Mouse (Mus musculus) hindbrain, embryonic 13.5 days (tissue): ENCODE results near the gene Slc22a13. TPM values are rescaled to one million over a fixed set of nuclear protein-coding genes. Genes with fewer than 3 reads are reported as not detected.
"Not testable (repeated sequence)": the region's sequence is repeated elsewhere in the genome, so short reads cannot be mapped to it uniquely, and the experiment has no call there.

Source experiments
- ATAC-seq: fragments of 200-750 bp; cut with Nextera tagmentation; 2 replicates; pipeline ENCODE4 v1.8.0; 2017; ENCODE audit warnings: moderate TSS enrichment; ENCODE audit not compliant: low FRiP score
- H3K27ac ChIP-seq: fragments of 300-500 bp; sonication (generic); 2 replicates; pipeline ENCODE4 v1.5.1; 2015; ENCODE audit warnings: inconsistent platforms, mild to moderate bottlenecking, moderate library complexity
- H3K27me3 ChIP-seq: fragments of 300-500 bp; sonication (generic); 2 replicates; pipeline ENCODE4 v1.6.1; 2015; ENCODE audit warnings: mild to moderate bottlenecking, inconsistent platforms
- H3K36me3 ChIP-seq: fragments of 300-500 bp; sonication (generic); 2 replicates; pipeline ENCODE4 v1.6.1; 2015; ENCODE audit warnings: mild to moderate bottlenecking, inconsistent platforms
- H3K4me1 ChIP-seq: fragments of 300-500 bp; sonication (generic); replicated peaks from 2 replicates; pipeline ENCODE4 v1.6.1; 2015; ENCODE audit warnings: inconsistent platforms
- H3K4me2 ChIP-seq: fragments of 300-500 bp; sonication (generic); 2 replicates; pipeline ENCODE4 v1.6.1; 2015; ENCODE audit warnings: inconsistent platforms, mild to moderate bottlenecking, moderate library complexity
- H3K4me3 ChIP-seq: fragments of 300-500 bp; sonication (generic); 2 replicates; pipeline ENCODE4 v1.5.1; 2015; ENCODE audit warnings: mild to moderate bottlenecking, inconsistent platforms
- H3K9ac ChIP-seq: fragments of 300-500 bp; sonication (generic); 2 replicates; pipeline ENCODE4 v1.6.1; 2015; ENCODE audit warnings: mild to moderate bottlenecking, inconsistent platforms
- H3K9me3 ChIP-seq: fragments of 300-500 bp; sonication (generic); 2 replicates; pipeline ENCODE4 v1.6.1; 2016; ENCODE audit warnings: inconsistent platforms
- WGBS: fragments of 180-500 bp; shearing (Covaris S2); methylation state at CpG from one replicate; pipeline ENCODE4 v1.1.7; 2015; 5-methylcytosine and 5-hydroxymethylcytosine counted together
- polyA plus RNA-seq: library from polyadenylated mRNA; unstranded; fragments of >200 nt; fragmentation: Nextera tagmentation; extraction: Ambion mirVana; gene quantifications from 2 replicates; pipeline ENCODE4 v1.2.1, GENCODE M21; 2015

Slc22a13 gene
- polyA plus RNA-seq, 1 experiment from 2014 or later: not detected

GRCm38 (mm10) chr9:119230829-119231228 is 21.9 kb upstream of the Slc22a13 start:
- Histone ChIP-seq H3K9ac (no peak overlapping the region), H3K27me3 (no peaks in the 10 kb centered on the region), H3K27ac (no peak overlapping the region), H3K4me1 (no peaks in the 10 kb centered on the region), H3K4me2 (no peak overlapping the region), H3K9me3 (no peaks in the 10 kb centered on the region), H3K4me3 (no peak overlapping the region), H3K36me3 (peaks cover 11% of the 10 kb centered on the region)
- WGBS: 89% methylated on average over 2 of the region's 2 CpGs
- no peak for ATAC-seq

GRCm38 (mm10) chr9:119220249-119220648 is 11.4 kb upstream of the Slc22a13 start:
- 91% methylated on average over 4 of the region's 4 CpGs for WGBS
- H3K36me3 ChIP-seq: peaks cover 49% of the 10 kb centered on the region
- no peak for ATAC-seq
- no peak overlapping the region for H3K9ac ChIP-seq
- no peak overlapping the region for H3K27ac ChIP-seq
- H3K9me3 ChIP-seq: no peaks in the 10 kb centered on the region; the same call in 1 of the 2 replicates
- no peak overlapping the region for H3K4me3 ChIP-seq
- no peaks in the 10 kb centered on the region for H3K4me1 ChIP-seq
- H3K4me2 ChIP-seq: no peak overlapping the region
- no peaks in the 10 kb centered on the region for H3K27me3 ChIP-seq

GRCm38 (mm10) chr9:119219667-119220066 is 10.8 kb upstream of the Slc22a13 start:
- no peaks in the 10 kb centered on the region for H3K4me1 ChIP-seq
- no peak for ATAC-seq

GRCm38 (mm10) chr9:119215341-119215740 is 6.4 kb upstream of the Slc22a13 start:
- H3K27ac ChIP-seq, H3K9ac ChIP-seq, H3K9me3 ChIP-seq, ATAC-seq, H3K4me2 ChIP-seq, H3K4me3 ChIP-seq, H3K27me3 ChIP-seq, H3K4me1 ChIP-seq: not testable (repeated sequence)
- 91% methylated on average over 2 of the region's 2 CpGs for WGBS
- H3K36me3 ChIP-seq: peaks cover 29% of the 10 kb centered on the region

More at GRCm38 (mm10) chr9:119219667-119220066, 10.8 kb upstream of the Slc22a13 start:
- Histone ChIP-seq H3K27ac (no peak overlapping the region), H3K27me3 (no peaks in the 10 kb centered on the region), H3K9me3 (no peaks in the 10 kb centered on the region; the same call in 1 of the 2 replicates), H3K9ac (no peak overlapping the region), H3K36me3 (peaks cover 45% of the 10 kb centered on the region), H3K4me2 (no peak overlapping the region), H3K4me3 (no peak overlapping the region)
- WGBS: 93% methylated on average over 2 of the region's 2 CpGs

GRCm38 (mm10) chr9:119214601-119215000 is 5.7 kb upstream of the Slc22a13 start:
- no peak for ATAC-seq
- H3K4me3 ChIP-seq: no peak overlapping the region
- H3K9me3 ChIP-seq: no peaks in the 10 kb centered on the region
- H3K9ac ChIP-seq: no peak overlapping the region
- H3K27me3 ChIP-seq: no peaks in the 10 kb centered on the region
- 94% methylated on average over 6 of the region's 6 CpGs for WGBS
- peaks cover 24% of the 10 kb centered on the region for H3K36me3 ChIP-seq
- no peaks in the 10 kb centered on the region for H3K4me1 ChIP-seq
- no peak overlapping the region for H3K27ac ChIP-seq
- H3K4me2 ChIP-seq: no peak overlapping the region

- no peaks in the 10 kb centered on the region for H3K27me3 ChIP-seq
- H3K4me2 ChIP-seq: no peak overlapping the region
- no peak overlapping the region for H3K27ac ChIP-seq
- no peaks in the 10 kb centered on the region for H3K9me3 ChIP-seq
- no peak for ATAC-seq
- H3K36me3 ChIP-seq: peaks cover 10% of the 10 kb centered on the region
- no peak overlapping the region for H3K9ac ChIP-seq
- WGBS: 82% methylated on average over 8 of the region's 8 CpGs
- no peaks in the 10 kb centered on the region for H3K4me1 ChIP-seq
- no peak overlapping the region for H3K4me3 ChIP-seq
These were observed 4.1 kb upstream of the Slc22a13 start for GRCm38 (mm10) chr9:119212996-119213395.

- Histone ChIP-seq H3K4me2 (no peak overlapping the region), H3K27me3 (no peaks in the 10 kb centered on the region), H3K4me1 (no peaks in the 10 kb centered on the region), H3K36me3 (no peaks in the 10 kb centered on the region), H3K9me3 (peaks cover 16% of the 10 kb centered on the region; the same call in 1 of the 2 replicates), H3K9ac (no peak overlapping the region), H3K27ac (no peak overlapping the region), H3K4me3 (no peak overlapping the region)
- no peak for ATAC-seq
- WGBS: 80% methylated on average over 4 of the region's 4 CpGs
These were observed 1.8 kb downstream of the Slc22a13 start for GRCm38 (mm10) chr9:119207113-119207512.

GRCm38 (mm10) chr9:119206666-119207065 is 2.2 kb downstream of the Slc22a13 start:
- H3K4me3 ChIP-seq: no peak overlapping the region
- H3K9me3 ChIP-seq: peaks cover 16% of the 10 kb centered on the region; the same call in 1 of the 2 replicates
- H3K4me2 ChIP-seq: no peak overlapping the region
- ATAC-seq: no peak
- H3K4me1 ChIP-seq: no peaks in the 10 kb centered on the region
- 82% methylated on average over 2 of the region's 2 CpGs for WGBS
- H3K27me3 ChIP-seq: no peaks in the 10 kb centered on the region
- no peaks in the 10 kb centered on the region for H3K36me3 ChIP-seq
- H3K9ac ChIP-seq: no peak overlapping the region
- H3K27ac ChIP-seq: no peak overlapping the region

- Histone ChIP-seq H3K9me3 (peaks cover 16% of the 10 kb centered on the region; the same call in 1 of the 2 replicates), H3K9ac (no peak overlapping the region), H3K27ac (no peak overlapping the region), H3K4me2 (no peak overlapping the region), H3K4me1 (no peaks in the 10 kb centered on the region), H3K36me3 (no peaks in the 10 kb centered on the region), H3K27me3 (no peaks in the 10 kb centered on the region), H3K4me3 (no peak overlapping the region)
- WGBS: 90% methylated on average over 5 of the region's 5 CpGs
- no peak for ATAC-seq
These were observed 3.1 kb downstream of the Slc22a13 start for GRCm38 (mm10) chr9:119205756-119206155.

GRCm38 (mm10) chr9:119203617-119204016 is 5.3 kb downstream of the Slc22a13 start:
- H3K4me1 ChIP-seq: no peaks in the 10 kb centered on the region
- no peak overlapping the region for H3K4me2 ChIP-seq
- H3K9me3 ChIP-seq: peaks cover 16% of the 10 kb centered on the region; the same call in 1 of the 2 replicates
- H3K27ac ChIP-seq: no peak overlapping the region
- H3K9ac ChIP-seq: no peak overlapping the region
- H3K4me3 ChIP-seq: no peak overlapping the region
- no peak for ATAC-seq
- no peaks in the 10 kb centered on the region for H3K36me3 ChIP-seq
- WGBS: 98% methylated on average over 9 of the region's 9 CpGs
- H3K27me3 ChIP-seq: no peaks in the 10 kb centered on the region

- Histone ChIP-seq H3K27ac (no peak overlapping the region), H3K4me1 (no peaks in the 10 kb centered on the region), H3K27me3 (no peaks in the 10 kb centered on the region), H3K4me2 (no peak overlapping the region), H3K9ac (no peak overlapping the region), H3K36me3 (no peaks in the 10 kb centered on the region), H3K9me3 (peaks cover 16% of the 10 kb centered on the region; the same call in 1 of the 2 replicates), H3K4me3 (no peak overlapping the region)
- WGBS: 90% methylated on average over 5 of the region's 5 CpGs
- ATAC-seq: no peak
These were observed 7.2 kb downstream of the Slc22a13 start for GRCm38 (mm10) chr9:119201653-119202052.

GRCm38 (mm10) chr9:119199151-119199861 is 9.6 kb downstream of the Slc22a13 start:
- Histone ChIP-seq H3K4me2 (no peak overlapping the region), H3K4me1 (no peaks in the 10 kb centered on the region), H3K9me3 (peaks cover 11% of the 10 kb centered on the region; the same call in 1 of the 2 replicates), H3K4me3 (no peak overlapping the region), H3K9ac (no peak overlapping the region), H3K27me3 (no peaks in the 10 kb centered on the region), H3K27ac (no peak overlapping the region), H3K36me3 (no peaks in the 10 kb centered on the region)
- no peak for ATAC-seq
- WGBS: 87% methylated on average over 10 of the region's 10 CpGs
